Mouse (Mus musculus): ENCODE measurements around the gene Srbd1. TPM values are rescaled to one million over a fixed set of nuclear protein-coding genes. Genes with fewer than 3 reads are reported as not detected.

The Srbd1 gene
- polyA plus RNA-seq, 1 experiment = 3.0 TPM

Other genes starting within 250 kb of the Srbd1 start
- gene Prkce, start 22.6 kb upstream of the Srbd1 start, polyA plus RNA-seq (2012; rRNA removed) = 3.6 and 6.0 TPM in 2 replicates

All from gonadal fat pad, adult 2 months (tissue).